Mouse (Mus musculus) embryonic facial prominence, embryonic 14.5 days (tissue): ENCODE data around the gene Dbi. TPM values are rescaled to one million over a fixed set of nuclear protein-coding genes. Genes with fewer than 3 reads are reported as not detected.
A peak's percentile ranks its signal among the peaks of the same experiment; 100 is the strongest.

ENCODE experiments used
- ATAC-seq: fragments of 200-750 bp; cut with Nextera tagmentation; 2 replicates; pipeline ENCODE4 v1.8.0; 2017; ENCODE audit warnings: low read depth, moderate number of reproducible peaks, moderate TSS enrichment
- DNase-seq: peaks from one replicate; pipeline ENCODE4 v3.0.0-alpha.2; 2015; ENCODE audit warnings: low spot score
- H3K27ac ChIP-seq: fragments of 300-500 bp; sonication (generic); replicated peaks from 2 replicates; pipeline ENCODE4 v1.5.1; 2014; ENCODE audit warnings: low read depth, mild to moderate bottlenecking, low read length, moderate library complexity
- H3K27me3 ChIP-seq: fragments of 300-500 bp; sonication (generic); replicated peaks from 2 replicates; pipeline ENCODE4 v1.6.1; 2014; ENCODE audit warnings: low read length; ENCODE audit not compliant: control insufficient read depth, insufficient read depth
- H3K36me3 ChIP-seq: fragments of 300-500 bp; sonication (generic); 2 replicates; pipeline ENCODE4 v1.6.1; 2014; ENCODE audit warnings: low read length, mixed read lengths; ENCODE audit not compliant: control insufficient read depth, insufficient read depth
- H3K4me1 ChIP-seq: fragments of 300-500 bp; sonication (generic); 2 replicates; pipeline ENCODE4 v1.6.1; 2014; ENCODE audit warnings: antibody characterized with exemption, low read length; ENCODE audit not compliant: control insufficient read depth, insufficient read depth
- H3K4me2 ChIP-seq: fragments of 300-500 bp; sonication (generic); 2 replicates; pipeline ENCODE4 v1.6.1; 2014; ENCODE audit warnings: low read depth, mild to moderate bottlenecking, low read length, moderate library complexity, mixed read lengths
- H3K4me3 ChIP-seq: fragments of 300-500 bp; sonication (generic); 2 replicates; pipeline ENCODE4 v1.5.1; 2014; ENCODE audit warnings: low read depth, mild to moderate bottlenecking, low read length
- H3K9ac ChIP-seq: fragments of 300-500 bp; sonication (generic); 2 replicates; pipeline ENCODE4 v1.6.1; 2014; ENCODE audit warnings: low read depth, mild to moderate bottlenecking, low read length, moderate library complexity, mixed read lengths
- H3K9me3 ChIP-seq: fragments of 300-500 bp; sonication (generic); 2 replicates; pipeline ENCODE4 v1.6.1; 2016; ENCODE audit warnings: low read length; ENCODE audit not compliant: control insufficient read depth
- WGBS: fragments of 180-500 bp; shearing (Covaris S2); extraction: QIAGEN DNeasy Blood & Tissue Kit; methylation state at CpG from one replicate; pipeline ENCODE4 v1.1.7; 2014; 5-methylcytosine and 5-hydroxymethylcytosine counted together
- polyA plus RNA-seq: library from polyadenylated mRNA; unstranded; fragments of >200 nt; fragmentation: Nextera tagmentation; extraction: Ambion mirVana; gene quantifications from 2 replicates; pipeline ENCODE4 v1.2.1, GENCODE M21; 2014

Gene Dbi
- polyA plus RNA-seq, 1 experiment from 2014 or later: 705 TPM

- Histone ChIP-seq H3K27me3 (peaks cover 20% of the 10 kb centered on the region), H3K9me3 (no peaks in the 10 kb centered on the region), H3K27ac (no peak overlapping the region), H3K4me1 (0 out of 2 replicates have a peak, but pooled peaks cover 8% of the 10 kb centered on the region), H3K36me3 (no peaks in the 10 kb centered on the region), H3K4me3 (peak overlapping the region; percentile 40), H3K4me2 (peak overlapping the region; percentile 85), H3K9ac (peak overlapping the region; percentile 32; the same call in 1 of the 2 replicates)
- DNase-seq (peak; percentile 31), ATAC-seq (no peak)
- 8% methylated on average over 16 of the region's 16 CpGs for WGBS
Measured at GRCm38 (mm10) chr1:120072900-120073299, 48.0 kb downstream of the Dbi start.

- H3K4me2 ChIP-seq: no peak overlapping the region
- H3K4me1 ChIP-seq: 0 out of 2 replicates have a peak, but pooled peaks cover 8% of the 10 kb centered on the region
- peaks cover 20% of the 10 kb centered on the region for H3K27me3 ChIP-seq
- no peaks in the 10 kb centered on the region for H3K9me3 ChIP-seq
- DNase-seq (no peak), ATAC-seq (no peak)
- no peaks in the 10 kb centered on the region for H3K36me3 ChIP-seq
- H3K27ac ChIP-seq: no peak overlapping the region
- 80% methylated on average over 4 of the region's 4 CpGs for WGBS
- no peak overlapping the region for H3K9ac ChIP-seq
- H3K4me3 ChIP-seq: no peak overlapping the region
Measured at GRCm38 (mm10) chr1:120071133-120071532, 49.7 kb downstream of the Dbi start.

- Histone ChIP-seq H3K27me3 (peaks cover 20% of the 10 kb centered on the region), H3K27ac (no peak overlapping the region), H3K36me3 (no peaks in the 10 kb centered on the region), H3K9ac (no peak overlapping the region), H3K4me2 (no peak overlapping the region), H3K4me1 (0 out of 2 replicates have a peak, but pooled peaks cover 8% of the 10 kb centered on the region), H3K4me3 (no peak overlapping the region), H3K9me3 (no peaks in the 10 kb centered on the region)
- ATAC-seq (no peak), DNase-seq (no peak)
- WGBS: 62% methylated on average over 6 of the region's 6 CpGs
Measured at GRCm38 (mm10) chr1:120070168-120070567, 50.7 kb downstream of the Dbi start.

- DNase-seq: no peak
- no peak overlapping the region for H3K4me2 ChIP-seq
- peaks cover 19% of the 10 kb centered on the region for H3K27me3 ChIP-seq
- ATAC-seq: no peak
- H3K4me1 ChIP-seq: 0 out of 2 replicates have a peak, but pooled peaks cover 7% of the 10 kb centered on the region
- H3K27ac ChIP-seq: no peak overlapping the region
- H3K36me3 ChIP-seq: no peaks in the 10 kb centered on the region
- no peak overlapping the region for H3K4me3 ChIP-seq
- H3K9me3 ChIP-seq: no peaks in the 10 kb centered on the region
- no peak overlapping the region for H3K9ac ChIP-seq
- WGBS: 80% methylated on average over 5 of the region's 5 CpGs
Measured at GRCm38 (mm10) chr1:120069120-120069519, 51.8 kb downstream of the Dbi start.

- 88% methylated on average over 3 of the region's 3 CpGs for WGBS
- H3K27ac ChIP-seq: no peak overlapping the region
- no peak for ATAC-seq
Measured at GRCm38 (mm10) chr1:120066625-120067024, 54.3 kb downstream of the Dbi start.

GRCm38 (mm10) chr1:120066159-120066558 is 54.7 kb downstream of the Dbi start:
- no peak for DNase-seq

More at GRCm38 (mm10) chr1:120066625-120067024, 54.3 kb downstream of the Dbi start:
- H3K36me3 ChIP-seq: no peaks in the 10 kb centered on the region
- H3K4me1 ChIP-seq: no peaks in the 10 kb centered on the region
- no peak for DNase-seq
- H3K27me3 ChIP-seq: no peaks in the 10 kb centered on the region
- H3K9ac ChIP-seq: no peak overlapping the region
- no peaks in the 10 kb centered on the region for H3K9me3 ChIP-seq
- H3K4me3 ChIP-seq: no peak overlapping the region
- H3K4me2 ChIP-seq: no peak overlapping the region

GRCm38 (mm10) chr1:120064036-120064682 is 56.7 kb downstream of the Dbi start:
- Histone ChIP-seq H3K27me3 (no peaks in the 10 kb centered on the region), H3K4me3 (no peak overlapping the region), H3K27ac (no peak overlapping the region), H3K4me2 (no peak overlapping the region), H3K4me1 (no peaks in the 10 kb centered on the region), H3K9ac (no peak overlapping the region), H3K36me3 (no peaks in the 10 kb centered on the region), H3K9me3 (no peaks in the 10 kb centered on the region)
- no peak for ATAC-seq
- DNase-seq: no peak
- 90% methylated on average over 11 of the region's 11 CpGs for WGBS

More at GRCm38 (mm10) chr1:120066159-120066558, 54.7 kb downstream of the Dbi start:
- H3K27me3 ChIP-seq: no peaks in the 10 kb centered on the region
- no peak overlapping the region for H3K4me3 ChIP-seq
- no peak for ATAC-seq
- H3K9ac ChIP-seq: no peak overlapping the region
- no peak overlapping the region for H3K27ac ChIP-seq
- H3K4me2 ChIP-seq: no peak overlapping the region
- 86% methylated on average over 8 of the region's 8 CpGs for WGBS
- no peaks in the 10 kb centered on the region for H3K4me1 ChIP-seq
- no peaks in the 10 kb centered on the region for H3K9me3 ChIP-seq
- H3K36me3 ChIP-seq: no peaks in the 10 kb centered on the region
